Mouse (Mus musculus) ovary, postnatal 36 days (tissue): ENCODE measurements around the gene Gpsm2.
A peak's percentile ranks its signal among the peaks of the same experiment; 100 is the strongest.
"Not testable (repeated sequence)": the region's sequence is repeated elsewhere in the genome, so short reads cannot be mapped to it uniquely, and the experiment has no call there.

Source experiments
- DNase-seq: peaks from one replicate; pipeline ENCODE4 v3.0.0; 2022; ENCODE audit warnings: low spot score, mixed read lengths

Gene Gpsm2

GRCm38 (mm10) chr3:108654566-108654965, 67.5 kb downstream of the Gpsm2 start:
- DNase-seq: no peak

DNA sequence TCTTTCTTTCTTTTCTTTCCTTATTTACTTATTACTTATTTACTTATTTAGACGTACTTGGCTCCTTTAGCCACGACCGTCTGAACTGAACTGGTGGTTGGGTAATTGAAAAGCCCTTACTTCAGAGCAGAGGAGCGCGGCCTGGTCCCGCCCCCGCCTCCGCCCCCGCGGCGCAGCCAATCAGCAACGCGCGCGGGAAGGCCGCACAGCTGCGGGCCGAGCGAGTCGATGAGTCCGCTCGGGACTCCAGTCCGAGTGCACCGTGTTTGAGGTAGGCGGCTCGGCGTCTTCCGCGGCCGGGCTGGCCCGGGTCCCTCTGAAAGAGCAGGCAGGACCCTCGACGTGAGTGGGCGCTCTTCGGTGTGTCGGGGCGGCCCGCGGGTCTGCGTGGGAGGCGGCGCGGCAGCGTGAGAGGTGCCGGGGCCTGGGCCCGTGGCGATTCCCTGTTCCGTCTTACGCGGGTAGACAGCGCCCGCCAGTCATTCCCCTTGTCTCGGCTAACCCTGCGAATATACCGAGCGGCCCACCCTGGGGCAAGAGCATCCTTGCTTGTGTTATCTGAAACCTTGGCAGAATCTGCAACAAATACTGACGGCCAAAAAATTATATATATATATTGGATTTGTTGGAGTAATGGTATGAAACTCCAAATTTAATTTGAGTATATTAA, 68.3 kb downstream of the Gpsm2 start, which contains the start of gene Clcc1:
Gene Clcc1, plus strand, starts transcription at position 204 of the 670 bp plus-strand sequence.
- peak; percentile 97 for DNase-seq

DNA sequence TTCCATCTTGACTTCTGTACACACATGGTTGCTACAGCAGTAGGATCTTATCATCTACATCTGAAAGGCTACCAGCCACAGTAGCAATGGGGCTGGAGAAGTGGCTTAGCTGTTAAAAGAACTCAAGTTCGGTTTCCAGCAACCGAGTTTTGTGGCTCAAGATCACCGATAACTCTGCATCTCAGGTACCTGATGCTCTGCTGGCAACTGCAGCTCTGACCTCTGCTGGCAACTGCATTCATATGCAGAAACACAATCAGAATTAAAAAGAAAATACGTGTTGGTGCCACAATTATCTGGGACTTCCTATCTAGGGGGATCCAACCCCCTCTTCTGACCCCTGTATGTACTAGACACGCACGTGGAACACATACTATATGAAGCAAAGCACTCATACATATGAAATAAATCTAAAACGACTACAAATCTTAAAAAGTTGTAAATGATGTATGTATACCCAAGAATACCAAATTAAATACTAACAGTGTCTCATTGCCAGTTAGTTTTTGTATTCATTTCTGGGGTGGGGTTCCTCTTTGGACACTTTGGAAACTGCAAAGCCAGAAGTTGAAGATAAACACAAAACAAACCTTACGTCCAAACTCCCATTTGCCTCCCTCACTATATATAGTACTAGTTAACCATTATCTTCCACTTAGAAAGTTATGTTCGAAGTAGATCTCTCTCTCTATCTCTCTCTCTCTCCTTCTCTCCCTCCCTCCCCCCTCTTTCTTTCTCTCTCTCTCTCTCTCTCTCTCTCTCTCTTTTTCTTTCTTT, 69.1 kb downstream of the Gpsm2 start:
- no peak for DNase-seq

GRCm38 (mm10) chr3:108647681-108648080, 74.4 kb downstream of the Gpsm2 start:
- not testable (repeated sequence) for DNase-seq

DNA sequence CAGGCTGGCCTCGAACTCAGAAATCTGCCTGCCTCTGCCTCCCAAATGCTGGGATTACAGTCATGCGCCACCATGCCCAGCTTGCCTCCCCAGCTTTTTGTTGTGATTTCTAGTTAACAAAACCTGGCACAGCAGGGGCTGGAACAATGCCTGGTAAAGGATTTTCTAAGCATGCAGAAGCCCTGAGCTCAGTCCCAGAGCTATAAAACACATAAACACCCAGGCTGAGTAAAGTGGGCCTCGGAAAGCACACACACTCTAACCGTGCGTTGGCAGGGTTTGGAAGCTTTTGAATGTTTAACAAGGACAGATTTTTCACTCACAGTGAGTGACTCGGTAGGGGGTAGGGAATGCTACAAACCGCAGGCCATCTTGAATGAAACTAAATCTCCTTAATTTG, 76.1 kb downstream of the Gpsm2 start:
- no peak for DNase-seq

GRCm38 (mm10) chr3:108644856-108645255, 77.3 kb downstream of the Gpsm2 start:
- DNase-seq: no peak

GRCm38 (mm10) chr3:108640998-108641397, 81.1 kb downstream of the Gpsm2 start:
- DNase-seq: no peak

GRCm38 (mm10) chr3:108639412-108639811, 82.7 kb downstream of the Gpsm2 start:
- DNase-seq: no peak

DNA sequence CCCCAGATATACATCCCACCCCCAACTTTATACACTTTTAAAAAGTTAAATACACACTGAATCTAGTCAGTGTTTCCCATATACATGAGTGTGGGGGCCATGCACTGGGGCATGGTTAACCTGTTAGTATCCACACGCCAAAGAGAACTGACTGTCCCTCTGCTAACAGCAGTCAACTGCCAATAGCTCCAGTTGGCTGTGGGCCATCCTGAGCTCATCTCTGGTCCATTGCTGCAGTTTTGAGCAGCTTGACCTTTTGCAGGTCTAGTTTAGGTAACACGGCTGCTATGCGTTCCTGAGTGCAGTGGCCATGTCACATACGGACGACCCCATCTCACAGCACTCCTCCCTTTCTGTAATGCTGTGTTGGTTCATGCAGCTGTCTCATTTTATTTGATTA, 87.3 kb downstream of the Gpsm2 start:
- no peak for DNase-seq
